Mouse (Mus musculus) natural killer cell, adult 2 months (primary cell): ENCODE measurements around the gene Supt16.

Experiments used
- DNase-seq, 2 experiments: peaks; one replicate each; pipeline ENCODE4 v3.0.0; 2022; ENCODE audit warnings: low spot score in 2 of 2

The Supt16 gene

DNA sequence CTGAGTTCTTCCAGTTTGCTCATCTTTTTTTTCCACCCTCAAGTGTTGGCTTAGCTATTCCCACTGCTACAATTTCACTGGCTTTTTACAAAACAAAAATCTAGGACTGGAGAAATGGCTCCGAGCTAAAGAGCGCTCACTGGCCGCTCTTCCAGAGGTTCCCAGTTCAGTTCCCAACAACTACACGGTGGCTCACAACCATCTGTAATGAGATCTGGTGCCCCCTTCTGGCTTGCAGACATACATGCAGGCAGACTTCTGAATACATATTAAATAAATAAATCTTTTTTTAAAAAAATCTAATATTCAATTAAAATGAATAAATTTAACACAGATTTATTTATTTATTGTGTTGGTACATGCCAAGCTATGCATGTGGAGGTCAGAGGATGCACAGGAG, 50.7 kb downstream of the Supt16 start:
- DNase-seq = peak in 1 of 2 experiments; percentile 33

DNA sequence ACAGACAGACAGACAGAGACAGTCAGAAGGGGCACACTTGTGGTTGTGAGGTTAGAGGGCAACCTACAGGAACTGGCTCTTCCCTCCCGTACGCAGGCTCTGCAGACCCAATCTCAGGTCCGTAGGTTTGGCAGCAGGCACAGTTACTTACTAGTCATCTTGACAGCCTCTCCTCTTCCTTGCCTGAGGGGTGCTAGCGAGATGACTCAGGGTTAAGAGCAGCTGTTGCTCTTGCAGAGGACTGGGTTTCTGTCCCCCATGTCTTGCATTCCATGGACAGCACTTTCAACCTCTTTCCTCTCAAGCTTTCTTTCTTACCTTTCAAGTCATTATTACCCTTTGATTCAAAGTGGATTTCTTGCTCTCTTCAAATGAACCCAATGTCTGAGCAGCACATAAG, 53.1 kb downstream of the Supt16 start:
- no peak for DNase-seq

DNA sequence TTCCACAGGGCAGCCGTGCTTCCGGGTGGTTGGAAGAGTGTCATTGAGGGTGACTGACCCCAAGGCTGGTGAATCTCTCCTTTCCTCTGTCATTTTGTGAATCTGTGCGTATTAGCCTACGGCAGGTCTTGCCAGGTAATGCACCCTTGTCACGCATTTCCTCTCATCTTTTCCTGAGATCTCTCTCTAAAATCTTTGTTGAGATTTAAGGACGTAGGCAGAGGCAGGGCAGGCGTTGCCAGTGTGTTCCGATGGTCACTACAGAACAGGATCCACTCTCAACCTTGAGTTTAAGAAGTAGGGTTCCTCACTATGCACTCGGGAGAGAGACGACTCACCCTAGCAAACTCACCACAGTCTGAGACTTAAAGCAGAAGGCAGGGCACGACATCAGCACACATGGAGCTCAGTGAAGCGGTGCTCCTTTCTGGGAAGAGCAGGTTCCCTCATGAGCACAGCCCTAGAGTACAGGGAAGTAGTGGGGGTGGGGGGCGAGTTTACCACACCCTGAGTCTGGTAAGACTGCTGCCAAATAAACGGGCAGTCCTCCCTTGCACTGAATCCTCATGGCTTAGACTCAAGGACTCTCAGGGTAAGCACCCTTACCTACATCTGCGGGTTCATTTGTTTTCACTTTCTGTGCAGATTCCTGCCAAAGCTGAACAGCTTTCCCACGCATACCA, 55.6 kb downstream of the Supt16 start:
- DNase-seq = no peak

DNA sequence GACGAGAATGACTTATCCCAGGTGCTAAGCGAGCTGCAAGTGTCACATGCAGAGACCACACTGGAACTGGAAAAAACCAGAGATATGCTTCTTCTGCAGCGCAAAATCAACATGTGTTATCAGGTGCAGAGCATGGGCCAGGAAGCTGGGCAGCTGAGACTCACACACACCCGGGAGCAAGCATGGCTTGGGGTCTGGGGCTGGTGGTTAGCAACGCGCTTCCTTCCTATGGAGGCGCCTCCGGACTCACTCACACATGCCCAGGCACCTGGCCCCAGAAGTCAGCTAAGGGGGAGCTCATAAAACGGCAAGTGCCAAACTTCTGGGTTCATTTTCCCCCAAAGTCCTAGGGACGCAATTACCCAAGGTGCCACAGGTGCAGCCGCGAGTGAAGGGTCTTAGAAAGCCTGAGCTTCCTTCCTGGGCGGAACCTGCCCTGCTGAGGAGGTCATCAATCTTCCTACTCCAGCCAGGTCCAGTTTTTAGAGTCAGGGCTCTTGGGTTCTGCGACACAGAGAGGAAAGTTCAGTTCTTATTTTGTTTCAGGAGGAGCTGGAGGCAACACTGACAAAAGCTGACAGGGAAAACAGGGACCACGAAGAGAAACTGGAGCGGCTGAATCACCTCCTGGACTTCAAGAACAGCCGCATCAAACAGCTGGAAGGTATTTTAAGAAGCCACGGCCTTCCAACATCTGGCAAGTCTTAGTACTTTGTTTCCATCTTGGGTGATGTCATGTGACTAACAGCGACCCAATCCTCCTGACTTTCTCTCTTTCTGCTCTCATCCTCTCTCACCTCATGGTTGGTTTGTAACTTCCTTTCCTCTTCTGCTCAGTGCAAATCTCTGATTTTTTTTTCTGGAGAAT, 56.4 kb downstream of the Supt16 start:
- peak; percentile 21 to 41 for DNase-seq

DNA sequence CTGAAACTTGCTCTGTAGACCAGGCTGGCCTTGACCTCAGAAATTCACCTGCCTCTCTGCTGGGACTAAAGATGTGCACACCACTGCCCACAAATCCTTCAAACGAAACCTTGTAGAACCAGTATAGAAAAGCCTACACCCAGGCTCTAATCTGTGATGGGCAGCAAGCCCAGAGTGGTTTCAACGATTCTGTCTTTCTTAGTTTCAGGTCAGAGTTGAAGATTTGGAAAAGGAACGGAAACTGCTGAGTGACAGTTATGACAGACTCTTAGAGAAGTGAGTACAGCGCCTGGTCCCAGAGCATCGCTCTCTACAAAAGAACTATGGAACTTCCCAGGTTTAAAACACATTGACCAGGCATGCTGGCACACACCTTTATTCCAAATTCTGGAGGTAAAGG, 63.6 kb downstream of the Supt16 start:
- no peak for DNase-seq

DNA sequence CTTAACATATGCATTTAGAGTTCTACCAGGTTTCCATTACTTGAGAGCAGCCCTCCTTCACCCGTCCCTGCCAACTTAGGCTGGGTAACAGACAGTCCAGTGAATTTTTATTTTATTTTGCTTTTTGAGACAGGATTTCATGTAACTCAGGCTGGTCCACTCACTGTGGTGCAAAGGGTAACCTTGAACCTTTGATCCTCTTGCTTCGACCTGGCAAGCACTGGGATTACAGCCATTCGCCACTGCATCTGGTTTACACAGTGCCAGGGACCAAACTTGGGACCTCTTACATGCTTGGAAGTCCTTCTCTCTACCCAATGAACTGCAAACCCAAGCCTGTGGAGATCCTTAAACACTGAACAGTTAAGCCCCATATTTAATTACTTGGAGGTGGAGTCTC, 72.6 kb downstream of the Supt16 start:
- no peak for DNase-seq

DNA sequence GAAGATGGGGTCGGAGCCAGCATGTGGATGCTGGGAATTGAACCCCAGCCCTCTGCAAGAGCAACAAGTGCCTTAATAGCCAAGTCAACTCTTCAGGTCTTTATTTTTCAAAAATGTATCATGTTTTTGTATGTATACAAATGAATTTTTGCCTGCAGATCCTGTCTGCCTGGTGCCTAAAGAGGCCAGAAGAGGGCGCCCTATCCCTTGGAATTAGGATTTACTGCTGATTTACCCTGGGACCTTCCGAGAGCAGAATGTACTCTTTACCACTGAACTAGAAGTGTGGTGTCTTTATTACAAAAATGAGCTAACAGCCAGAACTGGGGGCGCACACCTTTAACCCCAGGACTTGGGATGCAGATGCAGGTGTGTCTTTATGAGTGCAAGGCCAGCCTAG, 73.3 kb downstream of the Supt16 start:
- DNase-seq = peak; percentile 62 to 78

DNA sequence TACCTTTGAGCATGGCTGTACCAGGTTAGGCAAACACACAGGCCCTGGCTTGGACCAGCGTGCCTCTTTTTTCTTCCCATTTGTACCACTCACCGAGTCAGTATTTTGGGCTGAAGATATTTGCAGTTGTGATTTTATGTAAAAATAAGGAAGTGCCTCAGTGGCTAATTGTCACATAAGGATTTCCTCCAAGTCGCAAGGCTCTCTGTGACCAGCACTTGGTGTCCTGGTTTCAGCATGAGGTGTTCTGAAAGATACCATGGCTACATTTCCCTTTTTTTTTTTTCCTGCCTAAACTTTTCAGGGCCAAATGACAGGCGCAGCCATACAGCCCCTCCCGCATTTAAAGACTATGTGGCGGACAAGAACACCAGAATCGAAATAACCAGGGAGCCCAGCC, 77.0 kb downstream of the Supt16 start:
- no peak for DNase-seq

DNA sequence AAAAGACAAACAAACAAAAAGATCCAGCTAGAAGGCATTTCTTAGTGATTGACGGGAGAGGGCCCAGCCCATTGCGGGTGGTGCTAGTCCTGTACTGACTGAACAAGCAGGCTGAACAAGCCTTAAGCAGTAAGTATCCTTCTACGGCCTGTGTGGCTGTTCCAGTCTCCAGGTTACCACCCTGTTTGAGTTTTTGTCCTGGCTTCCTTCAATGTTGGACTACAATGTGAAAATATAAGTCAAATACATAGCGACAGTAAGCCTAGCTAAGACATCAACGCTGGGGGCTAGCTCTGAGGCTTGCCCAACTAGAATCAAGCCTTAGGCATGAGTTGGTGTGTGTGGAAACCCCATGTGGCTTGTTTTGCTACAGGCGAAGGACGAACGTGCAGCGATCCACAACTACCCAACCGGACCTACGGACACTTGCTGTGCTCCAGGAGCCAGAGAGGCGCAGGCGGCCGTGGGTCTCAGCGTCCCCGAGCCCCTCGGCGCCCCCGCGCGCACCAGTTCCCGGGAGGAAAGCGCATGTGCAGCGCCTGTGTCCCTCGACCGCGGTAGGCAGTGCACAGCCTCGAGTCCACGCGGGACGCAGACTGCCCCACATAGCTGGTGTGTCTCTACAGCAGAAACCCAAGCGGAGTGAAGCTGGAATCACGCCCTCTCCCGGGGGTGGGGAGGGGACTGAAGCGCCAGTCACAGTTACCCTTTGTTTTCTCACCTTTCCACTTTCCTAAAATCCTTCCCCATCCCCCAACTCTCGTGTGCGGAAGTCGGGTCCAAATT, 78.2 kb downstream of the Supt16 start:
- no peak for DNase-seq

DNA sequence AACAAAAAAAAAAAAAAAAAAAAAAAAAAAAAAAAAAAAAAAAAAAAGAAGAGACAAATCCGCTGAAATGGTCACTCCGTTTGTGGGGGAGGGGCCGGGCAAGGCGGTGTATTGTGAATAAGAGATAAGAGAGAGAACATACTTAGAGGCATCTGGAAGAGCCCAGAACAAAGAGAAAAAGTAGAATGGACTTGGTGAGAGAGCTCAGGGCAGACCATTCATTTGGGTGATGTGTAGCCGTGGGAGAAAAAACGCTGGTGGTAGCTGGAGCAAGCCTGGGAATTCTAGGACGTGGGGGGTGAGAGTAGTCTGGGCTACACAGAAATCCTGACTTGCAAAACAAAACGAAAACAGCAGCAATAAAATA, 78.8 kb downstream of the Supt16 start:
- DNase-seq = no peak

DNA sequence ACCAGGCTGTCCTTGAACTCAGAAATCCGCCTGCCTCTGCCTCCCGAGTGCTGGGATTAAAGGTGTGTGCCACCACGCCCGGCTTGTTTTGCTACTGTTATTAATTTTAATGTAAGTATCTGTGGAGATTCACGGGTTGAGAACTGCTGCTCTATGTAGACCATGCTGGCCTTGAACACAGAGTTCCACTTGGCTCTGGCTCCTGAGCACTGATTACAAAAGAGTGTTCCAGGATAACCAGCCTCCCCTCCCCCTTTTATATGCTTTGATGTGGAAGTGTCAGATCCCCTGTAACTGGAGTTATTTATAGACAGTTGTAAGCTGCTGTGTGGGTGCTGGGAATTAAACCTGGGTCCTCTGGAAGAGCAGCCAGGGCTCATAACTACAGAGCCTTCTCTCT, 80.0 kb downstream of the Supt16 start:
- no peak for DNase-seq

DNA sequence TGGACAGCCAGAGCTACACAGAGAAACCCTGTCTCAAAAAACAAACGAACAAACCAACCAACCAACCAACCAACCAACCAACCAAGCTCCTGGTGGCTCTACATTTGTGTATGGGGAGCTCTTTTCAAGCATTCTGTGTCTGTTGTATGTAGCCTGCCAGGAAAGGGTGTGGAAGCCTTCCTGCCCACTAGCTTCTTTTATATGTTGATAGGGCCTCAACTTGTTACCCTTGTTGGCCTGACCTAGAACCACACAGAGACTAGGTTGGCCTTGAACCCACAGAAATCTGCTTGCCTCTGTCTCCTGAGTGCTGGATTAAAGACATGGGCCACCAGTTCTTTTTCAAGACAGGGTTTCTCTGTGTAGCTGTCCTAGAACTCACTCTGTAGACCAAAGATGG, 83.1 kb downstream of the Supt16 start:
- DNase-seq = no peak
